Mouse (Mus musculus): ENCODE results near the gene Stim1.

Stim1 gene

DNA sequence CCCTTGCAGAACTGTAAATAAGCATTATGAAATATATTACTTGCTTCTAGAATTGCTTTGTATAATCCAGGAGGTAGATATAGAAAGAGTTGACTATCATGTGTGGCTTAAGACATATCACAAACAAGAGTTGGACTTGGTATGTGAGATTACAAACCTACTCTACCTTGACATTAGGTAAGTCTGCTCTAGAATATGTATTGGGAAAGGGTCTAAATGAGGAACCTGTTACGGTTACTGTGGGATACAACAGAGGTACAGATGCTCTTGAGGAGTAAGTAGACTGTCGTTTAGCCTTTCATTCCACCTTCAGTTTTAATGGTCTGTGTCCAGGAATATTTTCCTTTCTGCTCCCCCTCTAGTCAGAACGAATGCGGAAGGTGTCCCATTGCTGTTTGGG, 34.9 kb downstream of the Stim1 start:
- DNase-seq (ENCODE audit: low read depth): no peak

DNA sequence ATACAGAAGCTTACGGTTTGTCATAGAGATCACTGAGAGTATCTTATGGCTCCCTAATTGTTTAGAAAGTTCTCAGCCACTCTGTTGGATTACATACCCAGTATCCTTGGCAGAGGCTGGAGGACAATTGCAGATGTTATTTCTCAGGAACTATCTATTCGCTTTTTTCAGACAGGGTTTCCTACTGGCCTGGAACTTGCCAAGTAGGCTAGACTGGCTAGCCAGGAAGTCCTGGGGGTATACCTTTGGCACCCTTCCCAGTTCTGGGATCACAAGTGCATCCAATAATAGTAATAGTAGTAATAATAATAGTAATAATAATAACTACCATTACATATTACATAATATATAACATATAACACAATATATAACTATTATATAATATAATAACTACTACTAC, 38.0 kb downstream of the Stim1 start:
- DNase-seq (ENCODE audit: low read depth): no peak

DNA sequence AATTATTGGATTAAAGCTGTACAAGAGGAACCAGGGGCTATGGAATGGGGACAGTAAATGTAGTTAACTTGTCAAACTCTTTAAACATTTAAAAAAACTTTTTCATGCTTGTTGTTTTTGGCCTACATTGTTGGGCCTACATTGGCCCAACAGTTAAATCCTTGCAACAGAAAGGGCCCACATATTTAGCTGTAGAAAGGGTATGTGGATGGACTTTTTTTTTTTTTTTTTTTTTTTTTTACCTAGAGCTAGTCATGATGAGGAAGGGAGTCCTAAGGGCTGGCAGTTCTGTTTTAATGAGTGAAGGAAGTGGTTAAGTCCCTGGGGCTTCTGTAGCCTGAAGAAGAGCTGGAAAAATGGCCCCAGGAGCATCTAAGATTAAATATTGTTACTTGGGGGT, 42.7 kb downstream of the Stim1 start:
- no peak for DNase-seq (ENCODE audit: low read depth)

DNA sequence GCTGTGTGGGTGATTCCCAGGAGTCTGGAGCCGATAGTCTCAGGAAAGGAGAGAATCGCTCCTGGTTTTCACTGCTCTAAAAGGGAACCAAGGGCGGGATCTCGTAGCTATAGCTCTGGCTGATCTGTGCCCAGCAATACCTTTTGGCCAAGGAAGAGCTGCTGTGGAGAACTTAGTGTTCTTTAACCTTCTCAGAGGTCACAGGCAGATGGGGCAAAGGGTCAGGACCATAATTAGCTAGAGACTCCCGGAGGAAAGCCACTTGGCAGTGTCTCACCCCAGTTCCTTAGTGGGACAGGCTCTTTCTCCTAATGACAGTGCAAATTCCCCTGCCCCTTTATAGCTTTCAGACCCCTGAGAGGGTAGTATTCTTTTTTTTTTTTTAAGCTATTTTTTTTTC, 43.2 kb downstream of the Stim1 start:
- no peak for DNase-seq (ENCODE audit: low read depth)

DNA sequence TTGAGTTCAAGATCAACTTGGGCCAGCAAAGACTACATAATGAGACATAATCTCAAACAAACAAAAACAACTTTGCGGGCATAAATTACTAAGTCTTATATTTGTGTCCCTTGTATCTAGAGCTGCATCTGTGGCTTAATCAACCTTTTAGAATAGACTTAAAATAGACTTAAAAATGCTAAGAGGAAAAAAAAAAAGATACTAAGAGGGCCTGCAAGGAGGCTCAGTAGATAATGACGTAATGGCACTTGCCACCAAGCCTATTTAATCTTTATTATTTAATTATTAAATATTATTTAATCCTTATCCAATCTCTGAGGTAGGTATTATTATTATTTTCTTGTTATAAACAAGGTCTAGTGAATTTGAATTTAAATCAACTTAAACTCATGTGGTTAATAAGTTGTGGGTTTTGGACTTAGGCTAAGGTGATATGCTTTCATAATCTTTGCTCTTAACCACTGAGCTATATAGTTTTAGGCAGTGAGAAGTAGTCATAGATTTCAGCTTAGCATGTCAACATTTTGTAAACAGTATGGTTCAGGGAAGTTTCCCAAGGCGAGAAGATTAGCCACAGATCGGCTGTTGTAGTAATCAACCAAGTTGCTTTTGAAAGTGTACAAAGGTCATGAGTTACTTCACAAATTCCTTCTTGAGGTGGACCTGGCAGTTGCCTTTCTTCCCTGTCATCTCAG, 45.4 kb downstream of the Stim1 start:
- DNase-seq (ENCODE audit: low read depth): no peak

DNA sequence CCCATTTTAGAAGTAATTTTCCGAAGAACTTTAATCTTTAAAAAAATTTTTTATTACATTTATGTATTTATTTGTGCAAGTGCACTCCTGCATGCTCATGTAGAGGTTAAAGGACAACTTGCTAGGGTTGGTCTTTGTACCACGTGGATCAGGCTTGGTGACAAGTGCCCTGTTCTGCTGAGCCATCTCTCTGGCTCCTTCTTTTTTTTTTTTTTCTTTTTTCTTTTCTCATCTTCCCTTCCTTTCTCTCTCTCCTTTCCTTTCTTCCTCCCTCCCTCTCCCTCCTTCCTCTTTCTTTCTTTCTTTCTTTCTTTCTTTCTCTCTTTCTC, 45.9 kb downstream of the Stim1 start:
- no peak for DNase-seq (ENCODE audit: low read depth)

DNA sequence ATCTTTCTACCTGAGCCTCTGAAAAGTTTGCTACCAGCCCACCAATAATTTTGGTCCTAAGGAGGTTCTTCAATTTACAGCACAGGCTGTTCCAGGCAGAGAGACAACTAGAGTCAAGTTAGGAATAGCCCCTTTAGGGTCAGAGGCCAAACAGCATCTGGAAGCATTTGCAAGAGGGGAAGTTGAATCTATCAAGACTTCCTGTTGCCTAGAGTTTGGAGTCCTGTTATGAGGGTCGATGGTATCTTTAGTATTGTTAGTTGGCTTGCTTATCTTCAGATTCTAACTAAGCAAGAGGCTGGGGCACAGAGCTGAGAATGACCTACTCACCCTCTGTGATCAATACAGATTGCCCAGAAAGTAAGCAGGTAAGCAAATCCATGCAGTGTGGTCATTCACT, 46.5 kb downstream of the Stim1 start:
- no peak for DNase-seq (ENCODE audit: low read depth)

DNA sequence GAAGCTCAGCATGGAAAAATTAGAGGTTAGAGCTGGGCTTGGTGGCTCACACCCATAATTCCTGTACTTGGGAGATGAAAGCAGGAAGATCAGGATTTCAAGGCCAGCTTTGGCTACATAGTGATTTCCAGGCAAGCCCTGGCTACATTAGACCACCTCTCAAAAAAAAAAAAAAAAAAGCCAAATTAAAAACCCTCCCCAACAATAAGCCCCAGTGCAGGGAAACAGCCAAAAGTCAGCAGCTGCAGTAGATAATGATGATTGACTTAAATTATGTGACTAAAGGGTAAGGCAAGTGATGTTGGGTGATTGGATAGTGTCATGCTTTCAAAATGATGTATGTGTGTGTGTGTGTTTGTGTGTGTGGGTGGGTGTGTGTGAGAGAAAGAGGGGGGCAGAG, 47.3 kb downstream of the Stim1 start:
- no peak for DNase-seq (ENCODE audit: low read depth)

DNA sequence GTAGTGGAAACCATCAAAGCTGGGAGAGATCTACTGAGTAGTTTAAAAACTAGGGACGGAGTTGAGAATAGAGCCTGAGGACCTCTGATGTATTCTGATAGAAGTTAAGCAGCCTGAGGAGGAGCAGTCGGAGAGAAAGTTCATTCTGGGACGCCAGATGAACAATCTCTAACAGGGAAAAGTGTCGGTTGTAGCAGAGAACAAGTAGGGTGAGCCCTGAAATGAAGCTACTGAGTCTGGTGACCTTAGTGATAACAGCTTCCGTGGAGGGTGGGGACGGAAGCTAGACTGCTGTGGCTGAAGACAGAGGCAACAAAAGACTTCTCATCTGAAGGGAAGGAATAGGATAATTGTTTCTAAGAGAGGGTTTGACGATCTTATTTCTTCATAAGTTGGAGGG, 47.8 kb downstream of the Stim1 start:
- DNase-seq (ENCODE audit: low read depth): peak; percentile 70

DNA sequence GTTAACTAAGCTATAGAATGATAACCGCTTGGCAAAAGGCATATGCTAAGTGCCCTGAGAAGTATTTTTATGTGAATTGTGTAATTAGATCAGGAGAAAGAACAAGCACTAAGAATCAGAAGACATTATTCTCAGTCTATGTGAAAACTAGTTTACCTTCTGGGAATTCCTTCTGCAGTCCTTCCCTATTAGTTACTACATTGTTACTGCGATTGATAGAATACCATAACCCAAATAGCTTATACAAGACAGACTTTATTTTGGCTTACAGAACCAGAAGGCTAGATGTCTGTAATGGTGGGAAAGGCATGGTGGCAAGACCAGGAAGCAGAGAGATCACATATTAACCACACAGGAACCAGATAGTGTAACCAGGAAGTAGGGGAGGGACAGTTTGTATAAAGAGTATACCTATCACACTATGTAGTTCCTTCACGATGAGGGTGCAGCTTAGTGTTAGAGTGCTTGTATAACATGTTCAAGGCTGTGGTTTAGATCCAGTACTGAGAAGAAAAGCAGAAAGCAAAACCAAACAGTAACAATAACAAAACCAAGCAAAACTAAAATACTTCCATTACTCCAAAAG, 50.1 kb downstream of the Stim1 start:
- no peak for DNase-seq (ENCODE audit: low read depth)

DNA sequence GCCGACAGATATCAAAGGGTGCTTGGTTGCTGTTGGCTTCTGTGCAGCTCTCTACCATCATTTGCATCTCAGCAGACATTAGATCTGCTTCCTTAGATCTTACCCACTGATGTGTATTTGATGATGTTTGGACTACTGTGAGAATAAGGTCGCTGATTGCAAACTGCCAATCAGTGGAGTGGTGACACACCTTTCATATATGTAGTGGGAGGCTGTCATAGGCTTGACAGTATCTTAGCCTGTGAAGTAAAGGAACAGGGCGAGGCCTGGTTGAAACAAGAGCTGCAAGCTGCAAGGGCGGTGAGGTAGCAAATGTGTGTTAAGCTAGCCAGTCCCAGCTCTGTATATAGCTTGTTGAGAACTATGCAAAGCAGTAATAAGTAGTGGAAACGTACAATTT, 54.5 kb downstream of the Stim1 start:
- no peak for DNase-seq (ENCODE audit: low read depth)

DNA sequence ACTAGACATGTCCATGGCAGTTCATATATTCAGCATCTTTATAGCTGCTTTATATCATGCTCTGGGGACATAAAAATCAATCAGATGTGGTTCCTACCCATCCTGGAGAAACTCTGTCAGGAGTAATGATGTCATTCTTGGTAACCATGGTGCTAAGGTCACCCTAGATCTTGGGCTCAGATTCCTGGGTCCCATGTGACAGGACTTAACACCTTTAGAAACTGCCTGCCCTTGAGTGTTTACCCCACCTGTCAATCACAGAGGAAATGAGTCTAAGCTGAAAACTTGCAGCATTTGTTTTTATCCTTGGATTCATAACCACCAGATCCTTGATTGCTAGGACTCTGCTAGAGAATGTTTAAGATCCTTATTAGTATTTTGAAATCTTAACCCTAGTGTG, 58.7 kb downstream of the Stim1 start:
- DNase-seq (ENCODE audit: low read depth): no peak

DNA sequence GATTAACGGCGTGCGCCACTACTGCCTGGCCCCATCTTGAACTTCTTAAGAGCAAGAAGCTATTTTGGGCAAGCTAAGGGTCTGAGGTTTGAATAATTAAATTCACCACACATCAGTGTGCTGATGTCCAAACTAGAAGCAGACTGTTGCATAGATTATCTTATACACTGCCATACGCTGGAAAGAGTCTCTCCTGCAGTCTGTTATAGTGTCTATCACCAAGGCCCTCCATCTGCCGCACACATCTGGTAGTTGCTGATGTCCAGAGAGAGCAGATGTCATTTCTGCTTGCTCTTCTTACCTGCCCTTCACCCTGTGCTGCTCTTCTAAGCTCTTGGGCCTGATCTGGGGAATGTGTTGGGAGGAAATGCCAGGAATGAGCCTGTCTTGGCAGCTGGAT, 62.7 kb downstream of the Stim1 start:
- no peak for DNase-seq (ENCODE audit: low read depth)

DNA sequence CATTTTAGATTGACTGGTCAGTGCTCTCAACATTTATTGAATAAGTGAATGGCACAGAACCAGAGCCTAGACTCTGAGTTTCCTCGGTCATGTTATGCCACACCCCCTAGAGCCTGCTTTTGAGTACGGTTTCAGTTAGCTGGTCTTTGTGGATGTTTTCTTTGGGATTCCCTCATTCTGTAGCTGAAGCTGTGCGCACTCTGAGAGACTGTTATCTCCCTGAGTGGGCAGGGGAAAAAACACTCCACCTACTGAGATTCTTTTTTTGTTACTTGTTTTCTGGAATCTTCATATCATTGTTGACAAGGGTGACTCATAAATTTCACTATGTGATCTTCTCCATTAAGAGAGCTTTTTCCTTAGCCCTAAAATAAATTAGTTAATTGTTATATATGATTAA, 63.9 kb downstream of the Stim1 start:
- DNase-seq (ENCODE audit: low read depth): no peak

DNA sequence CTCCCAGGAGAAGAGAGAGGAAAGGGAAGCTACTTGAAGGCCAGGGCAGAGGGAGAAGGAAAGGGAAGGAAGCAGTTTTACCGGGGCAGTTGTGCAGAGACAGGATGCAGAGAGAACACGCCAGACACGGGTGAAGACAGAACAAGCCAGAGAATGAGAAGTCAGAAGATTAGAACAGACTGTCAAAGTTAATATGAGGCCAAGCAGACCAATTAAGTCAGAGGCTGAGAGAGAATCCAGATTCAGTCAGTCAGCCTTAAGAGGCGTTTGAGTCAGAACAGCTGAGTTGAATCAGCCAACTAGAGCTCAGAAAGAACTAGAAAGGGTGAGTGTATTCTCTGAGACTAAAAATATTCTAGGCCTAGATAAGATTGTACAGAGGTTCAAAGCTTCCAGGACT, 66.1 kb downstream of the Stim1 start:
- DNase-seq (ENCODE audit: low read depth): no peak

DNA sequence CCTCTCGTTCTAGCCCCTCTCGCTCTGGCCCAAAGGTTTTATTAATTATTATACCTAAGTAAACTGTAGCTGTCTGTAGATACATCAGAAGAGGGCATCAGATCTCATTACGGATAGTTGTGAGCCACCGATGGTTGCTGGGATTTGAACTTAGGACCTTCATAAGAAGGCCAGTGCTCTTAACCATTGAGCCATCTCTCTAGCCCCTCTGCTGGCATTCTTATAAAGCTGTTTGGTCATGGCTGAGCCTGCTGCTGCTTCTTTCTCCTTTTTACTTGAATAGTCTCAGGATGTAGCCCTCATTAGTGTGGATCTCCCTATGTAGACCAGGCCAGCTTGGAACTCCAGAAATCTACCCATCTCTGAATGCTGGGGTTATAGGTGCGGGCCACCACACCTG, 69.7 kb downstream of the Stim1 start:
- DNase-seq (ENCODE audit: low read depth): no peak

DNA sequence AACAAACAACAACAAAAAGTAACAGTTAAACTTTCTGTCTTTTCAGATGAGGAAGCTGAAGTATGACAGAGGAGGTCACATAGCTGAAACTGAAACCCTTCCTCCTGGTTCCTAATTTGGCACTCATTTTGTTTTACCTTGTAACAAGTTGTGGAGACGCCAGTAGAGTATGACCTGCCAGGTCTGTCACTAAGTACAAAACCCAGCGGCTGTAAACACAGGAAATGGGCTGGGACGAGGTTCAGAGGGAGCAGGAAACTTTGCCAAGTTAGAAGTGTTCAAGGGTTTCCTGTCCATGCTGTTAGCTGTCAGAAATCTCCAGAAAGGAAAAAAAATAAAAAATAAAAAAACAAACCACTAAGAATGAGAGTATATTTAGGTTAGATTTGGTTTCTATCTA, 70.3 kb downstream of the Stim1 start:
- DNase-seq (ENCODE audit: low read depth): no peak

DNA sequence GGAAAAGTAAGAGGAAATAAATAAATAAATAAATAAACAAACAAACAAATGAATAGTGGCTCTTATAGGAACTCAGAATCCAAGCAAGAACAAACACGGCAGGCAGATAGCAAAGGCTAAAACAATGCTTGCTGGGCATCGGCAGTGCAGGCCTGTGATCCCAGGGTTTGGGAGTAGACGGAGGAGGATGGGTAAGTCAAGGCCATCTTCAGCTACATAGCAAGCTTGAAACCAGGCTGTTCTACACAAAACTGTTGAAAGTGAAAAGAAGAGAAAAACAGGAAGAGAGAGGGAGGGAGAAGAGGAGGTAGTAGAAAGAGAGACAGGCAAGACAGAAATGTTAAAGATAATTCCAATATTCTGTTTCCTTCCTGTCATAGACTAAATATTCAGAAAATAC, 71.3 kb downstream of the Stim1 start:
- DNase-seq (ENCODE audit: low read depth): no peak

DNA sequence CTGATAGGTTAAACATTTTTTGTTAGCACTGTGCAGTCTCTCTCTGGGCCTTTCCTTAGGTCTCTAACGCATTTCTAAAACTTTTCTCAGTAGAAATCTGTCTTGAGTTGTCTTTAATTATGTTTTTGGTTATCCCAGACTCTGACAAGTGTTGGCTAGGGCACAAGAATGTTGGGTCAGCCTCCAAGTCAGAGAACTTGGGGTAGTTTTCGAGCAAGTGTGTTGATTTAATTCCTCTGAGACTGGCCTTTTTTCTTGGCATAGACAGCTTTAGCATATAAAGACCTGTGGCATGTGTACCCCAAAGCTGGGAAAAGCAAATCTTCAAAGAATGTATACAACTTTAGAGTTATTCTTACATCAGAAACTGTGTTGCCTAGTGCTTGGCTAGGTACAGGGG, 78.3 kb downstream of the Stim1 start:
- DNase-seq (ENCODE audit: low read depth): no peak

DNA sequence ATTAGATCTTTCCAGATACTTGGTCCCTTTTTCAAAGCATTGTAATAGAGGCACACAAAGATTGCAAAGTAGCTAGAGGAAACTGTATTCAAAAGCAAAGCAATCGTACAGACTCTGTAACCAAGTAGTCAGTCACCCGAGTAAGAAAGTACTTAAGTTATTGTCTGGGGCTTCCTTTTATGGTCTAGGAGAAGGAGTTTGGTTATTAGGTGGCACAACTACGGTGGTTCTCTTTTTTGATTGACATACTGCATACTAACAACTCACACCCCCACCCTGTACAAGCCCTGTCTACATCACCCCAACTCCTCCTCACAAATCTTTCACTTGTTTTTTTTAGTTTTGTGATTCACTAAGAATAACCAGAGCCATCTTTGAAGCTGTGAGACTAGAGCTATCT, 79.7 kb downstream of the Stim1 start:
- no peak for DNase-seq (ENCODE audit: low read depth)

DNA sequence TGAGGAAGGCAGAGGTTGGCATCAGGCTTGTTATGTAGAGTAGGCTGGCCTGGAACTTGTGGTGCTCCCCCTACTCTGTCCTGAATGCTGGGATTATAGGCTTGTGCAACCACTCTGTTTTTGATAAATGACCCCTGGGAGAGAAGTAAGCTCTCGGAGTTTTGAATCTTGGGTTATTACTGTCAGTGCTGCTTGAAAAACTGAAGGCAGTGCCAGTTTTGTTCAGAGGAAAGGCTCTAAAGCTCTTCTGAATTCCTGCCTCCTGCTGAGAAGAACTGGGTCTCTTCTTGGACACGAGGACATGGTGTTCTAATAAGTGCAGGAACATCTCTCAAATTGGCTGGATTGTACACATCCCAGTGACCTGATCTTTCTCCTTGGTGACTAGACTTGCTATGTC, 81.1 kb downstream of the Stim1 start:
- no peak for DNase-seq (ENCODE audit: low read depth)

DNA sequence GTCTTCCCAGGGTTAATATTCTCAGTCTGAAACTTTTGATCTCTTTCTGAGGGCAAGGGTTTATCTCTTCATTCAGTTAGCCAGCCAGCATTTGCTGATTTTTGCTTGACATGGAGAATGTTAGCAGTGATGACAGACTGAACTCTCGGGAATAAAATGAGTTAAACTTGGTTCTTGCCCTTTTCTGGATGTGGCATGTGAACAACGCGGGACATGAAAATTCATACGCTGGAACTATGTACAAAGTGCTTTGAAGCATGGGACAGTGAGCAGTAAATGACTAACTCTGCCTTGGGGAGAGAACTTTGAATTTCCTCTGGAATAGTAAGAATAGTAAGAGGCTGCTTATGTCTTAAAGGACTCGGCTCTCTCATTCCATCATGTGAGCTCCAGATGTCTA, 81.6 kb downstream of the Stim1 start:
- no peak for DNase-seq (ENCODE audit: low read depth)

DNA sequence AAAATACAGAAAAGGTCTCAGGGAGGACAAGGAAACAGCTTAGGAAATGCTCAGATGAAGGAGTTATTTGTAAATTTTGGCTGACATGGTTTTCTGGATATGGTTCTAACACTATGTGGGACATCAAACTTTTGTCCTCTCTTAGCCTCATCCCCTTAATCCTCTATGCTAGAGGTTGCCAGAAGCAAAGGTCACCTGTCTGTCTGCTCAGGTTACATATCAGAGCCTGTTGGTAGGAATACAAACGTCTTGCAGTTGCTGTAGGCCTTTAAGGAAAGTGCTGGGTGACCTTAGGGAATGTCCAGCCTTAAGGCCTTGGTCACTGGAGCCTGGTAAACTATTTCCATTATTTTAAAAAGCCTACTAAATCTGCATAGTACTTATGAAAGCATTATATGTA, 85.8 kb downstream of the Stim1 start:
- no peak for DNase-seq (ENCODE audit: low read depth)

DNA sequence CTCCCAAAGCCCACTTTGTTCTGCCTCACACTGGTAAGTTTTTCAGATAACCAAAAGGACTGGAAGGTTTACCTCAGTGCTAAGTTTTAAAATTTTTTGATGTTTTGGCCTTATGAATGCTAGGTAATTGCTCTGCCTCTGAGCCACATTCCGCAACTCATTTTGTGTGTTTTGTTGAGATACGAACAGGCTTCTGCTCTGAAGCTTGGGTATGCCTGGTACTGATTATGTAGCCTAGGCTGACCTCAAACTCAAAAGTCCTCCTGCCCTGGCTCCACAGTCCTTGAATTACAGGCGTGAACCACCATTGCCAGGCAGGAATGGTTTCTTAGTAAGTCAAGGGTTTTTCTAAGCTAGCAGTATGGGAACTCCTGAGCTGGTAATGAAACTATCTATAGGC, 90.5 kb downstream of the Stim1 start:
- no peak for DNase-seq (ENCODE audit: low read depth)

DNA sequence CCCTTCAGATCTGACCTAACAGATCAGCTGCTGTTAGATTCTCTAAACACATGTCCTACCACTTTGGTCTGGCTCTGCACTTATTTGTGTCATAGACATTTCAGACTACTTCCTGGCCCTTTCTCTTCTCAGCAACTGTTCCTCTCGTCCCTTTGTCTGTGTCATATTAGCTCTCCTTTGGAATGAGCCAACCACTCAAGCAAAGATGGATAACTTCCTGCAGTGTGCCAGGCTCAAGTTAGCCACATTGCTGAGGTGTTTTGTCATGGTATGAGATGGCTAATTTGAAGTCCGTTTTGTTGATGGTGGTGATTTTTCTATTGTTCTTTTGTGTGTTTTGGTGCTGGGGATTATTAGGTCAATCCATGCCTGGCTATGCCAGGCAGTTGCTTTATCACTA, 93.7 kb downstream of the Stim1 start:
- no peak for DNase-seq (ENCODE audit: low read depth)

All from c-Kit-positive CD71-positive TER-119-negative erythroid progenitor cells, embryonic 14.5 days (primary cell).